Mouse (Mus musculus) mouse embryonic stem cell (cell line): Measurements from ENCODE around the gene Rnf19b.

Experiments
- in situ Hi-C, 2 experiments: fragments of 300-500 bp; cut with MboI; formaldehyde crosslinking; loops; 1 replicate in 1 of 2; 3 replicates in 1 of 2; pipeline ENCODE4 v1.14.3; 2019 to 2020; ENCODE audit warnings: low sequenced_read_pairs in 2 of 2, low pct_unique_long_range_greater_than_20kb in 1 of 2, mixed read lengths in 1 of 2; ENCODE audit not compliant: unreplicated experiment in 1 of 2

Gene Rnf19b

GRCm38 (mm10) chr4:129061486-129061885, 3.4 kb downstream of the Rnf19b start:
- in situ Hi-C loops, result no loop called here

GRCm38 (mm10) chr4:129062281-129063075, 4.4 kb downstream of the Rnf19b start:
- in situ Hi-C loops, result no loop called here

GRCm38 (mm10) chr4:129065688-129066236, 7.7 kb downstream of the Rnf19b start:
- in situ Hi-C loops, result no loop called here

- in situ Hi-C loops, result no loop called here
Observed at GRCm38 (mm10) chr4:129067638-129068415, 9.8 kb downstream of the Rnf19b start.

- in situ Hi-C loops, result no loop called here
Observed at GRCm38 (mm10) chr4:129068848-129069247, 10.8 kb downstream of the Rnf19b start.

- in situ Hi-C loops, result no loop called here
Observed at GRCm38 (mm10) chr4:129079126-129079525, 21.1 kb downstream of the Rnf19b start.

GRCm38 (mm10) chr4:129081041-129081440, 23.0 kb downstream of the Rnf19b start:
- in situ Hi-C loops, result no loop called here

GRCm38 (mm10) chr4:129081512-129081911, 23.4 kb downstream of the Rnf19b start:
- in situ Hi-C loops, result no loop called here

- in situ Hi-C loops, result no loop called here
Observed at GRCm38 (mm10) chr4:129081939-129082338, 23.9 kb downstream of the Rnf19b start.

- in situ Hi-C loops, result no loop called here
Observed at GRCm38 (mm10) chr4:129082379-129083115, 24.5 kb downstream of the Rnf19b start.

- in situ Hi-C loops, result loop anchor here (5.0 kb wide), 2 partner anchors 128 to 133 kb away; no protein-coding TSS in a partner anchor
Observed at GRCm38 (mm10) chr4:129084896-129085295, 26.8 kb downstream of the Rnf19b start.

GRCm38 (mm10) chr4:129086078-129086477, 28.0 kb downstream of the Rnf19b start:
- in situ Hi-C loops, result loop anchor here (5.0 kb wide), 2 partner anchors 129 to 134 kb away; no protein-coding TSS in a partner anchor

- in situ Hi-C loops, result loop anchor here (5.0 kb wide), 2 partner anchors 131 to 136 kb away; no protein-coding TSS in a partner anchor
Observed at GRCm38 (mm10) chr4:129087850-129088249, 29.8 kb downstream of the Rnf19b start.

- in situ Hi-C loops, result no loop called here
Observed at GRCm38 (mm10) chr4:129095276-129095675, 37.2 kb downstream of the Rnf19b start.

- in situ Hi-C loops, result no loop called here
Observed at GRCm38 (mm10) chr4:129097006-129097405, 38.9 kb downstream of the Rnf19b start.

GRCm38 (mm10) chr4:129102133-129102829, 44.2 kb downstream of the Rnf19b start:
- in situ Hi-C loops, result no loop called here

GRCm38 (mm10) chr4:129105356-129105755, 47.3 kb downstream of the Rnf19b start, which contains the start of gene Tmem54:
TSS of gene Tmem54 (plus strand) at chr4:129105548.
- in situ Hi-C loops, result no loop called here

- in situ Hi-C loops, result no loop called here
Observed at GRCm38 (mm10) chr4:129106073-129106472, 48.0 kb downstream of the Rnf19b start.
